Mouse (Mus musculus) G1E (cell line): ENCODE results near the gene Wfdc3.

Experiments used
- CTCF ChIP-seq: IDR thresholded peaks from 2 replicates; pipeline ENCODE4 v1.5.1; 2012; ENCODE audit warnings: low read depth, low read length, inconsistent platforms, mixed read lengths
- GATA1 ChIP-seq: IDR thresholded peaks from 2 replicates; pipeline ENCODE4 v1.6.1; 2012; ENCODE audit warnings: borderline replicate concordance, low read length, inconsistent platforms, mixed read lengths
- TAL1 ChIP-seq: conservative IDR thresholded peaks from 2 replicates; pipeline ENCODE4 v1.6.1; 2012; ENCODE audit warnings: low read depth, low read length, inconsistent platforms, mixed read lengths

- TF ChIP-seq TAL1 (no peak), CTCF (no peak), GATA1 (no peak)
Measured at GRCm38 (mm10) chr2:164760059-164760833, 14.5 kb upstream of the Wfdc3 start.
